Mouse (Mus musculus) embryonic facial prominence, embryonic 12.5 days (tissue): ENCODE measurements around the gene Cmtr1. TPM values are rescaled to one million over a fixed set of nuclear protein-coding genes. Genes with fewer than 3 reads are reported as not detected.

Experiments
- ATAC-seq: fragments of 200-750 bp; cut with Nextera tagmentation; 2 replicates; pipeline ENCODE4 v1.8.0; 2017; ENCODE audit not compliant: insufficient number of reproducible peaks, insufficient read depth, low FRiP score, low TSS enrichment
- H3K27ac ChIP-seq: fragments of 300-500 bp; sonication (generic); 2 replicates; pipeline ENCODE4 v1.5.1; 2016; ENCODE audit warnings: mild to moderate bottlenecking
- H3K27me3 ChIP-seq: fragments of 300-500 bp; sonication (generic); 2 replicates; pipeline ENCODE4 v1.6.1; 2016; ENCODE audit warnings: mild to moderate bottlenecking, moderate library complexity
- H3K36me3 ChIP-seq: fragments of 300-500 bp; sonication (generic); 2 replicates; pipeline ENCODE4 v1.6.1; 2016; ENCODE audit warnings: mild to moderate bottlenecking
- H3K4me1 ChIP-seq: fragments of 300-500 bp; sonication (generic); 2 replicates; pipeline ENCODE4 v1.6.1; 2016
- H3K4me2 ChIP-seq: fragments of 300-500 bp; sonication (generic); replicated peaks from 2 replicates; pipeline ENCODE4 v1.6.1; 2016; ENCODE audit warnings: mild to moderate bottlenecking, moderate library complexity
- H3K4me3 ChIP-seq: fragments of 300-500 bp; sonication (generic); 2 replicates; pipeline ENCODE4 v1.5.1; 2016; ENCODE audit warnings: mild to moderate bottlenecking
- H3K9ac ChIP-seq: fragments of 300-500 bp; sonication (generic); 2 replicates; pipeline ENCODE4 v1.6.1; 2016; ENCODE audit warnings: mild to moderate bottlenecking, moderate library complexity
- H3K9me3 ChIP-seq: fragments of 300-500 bp; sonication (generic); 2 replicates; pipeline ENCODE4 v1.6.1; 2016; ENCODE audit warnings: mild to moderate bottlenecking, moderate library complexity
- WGBS: fragments of 180-500 bp; shearing (Covaris S2); methylation state at CpG from one replicate; pipeline ENCODE4 v1.1.7; 2016; 5-methylcytosine and 5-hydroxymethylcytosine counted together
- polyA plus RNA-seq: library from polyadenylated mRNA; unstranded; fragments of >200 nt; fragmentation: Nextera tagmentation; extraction: Ambion mirVana; gene quantifications from 2 replicates; pipeline ENCODE4 v1.2.1, GENCODE M21; 2016

Cmtr1 gene
- polyA plus RNA-seq, 1 experiment from 2014 or later, result 147 TPM

- Histone ChIP-seq H3K27ac (no peak overlapping the region), H3K9me3 (no peaks in the 10 kb centered on the region), H3K27me3 (no peaks in the 10 kb centered on the region), H3K9ac (no peak overlapping the region), H3K4me2 (no peak overlapping the region), H3K36me3 (no peaks in the 10 kb centered on the region), H3K4me1 (no peaks in the 10 kb centered on the region), H3K4me3 (no peak overlapping the region)
- 78% methylated on average over 6 of the region's 6 CpGs for WGBS
- no peak for ATAC-seq
Observed at GRCm38 (mm10) chr17:29724610-29725009, 64.2 kb downstream of the Cmtr1 start.

GRCm38 (mm10) chr17:29725027-29725620 lies 64.7 kb downstream of the Cmtr1 start:
- no peaks in the 10 kb centered on the region for H3K27me3 ChIP-seq
- no peak overlapping the region for H3K4me2 ChIP-seq
- no peak overlapping the region for H3K4me3 ChIP-seq
- no peak for ATAC-seq
- no peak overlapping the region for H3K27ac ChIP-seq
- WGBS, result 74% methylated on average over 6 of the region's 6 CpGs
- peaks cover under 1% of the 10 kb centered on the region; the same call in 1 of the 2 replicates for H3K4me1 ChIP-seq
- H3K36me3 ChIP-seq, result no peaks in the 10 kb centered on the region
- H3K9ac ChIP-seq, result no peak overlapping the region
- no peaks in the 10 kb centered on the region for H3K9me3 ChIP-seq

GRCm38 (mm10) chr17:29728082-29728481 lies 67.7 kb downstream of the Cmtr1 start:
- Histone ChIP-seq H3K36me3 (no peaks in the 10 kb centered on the region), H3K4me1 (peaks cover 8% of the 10 kb centered on the region), H3K4me2 (no peak overlapping the region), H3K9me3 (no peaks in the 10 kb centered on the region), H3K4me3 (no peak overlapping the region), H3K27ac (no peak overlapping the region), H3K9ac (no peak overlapping the region), H3K27me3 (no peaks in the 10 kb centered on the region)
- no peak for ATAC-seq
- WGBS, result 53% methylated on average over 8 of the region's 8 CpGs

GRCm38 (mm10) chr17:29730510-29731265 lies 70.3 kb downstream of the Cmtr1 start:
- no peaks in the 10 kb centered on the region for H3K36me3 ChIP-seq
- H3K9me3 ChIP-seq, result no peaks in the 10 kb centered on the region
- H3K4me1 ChIP-seq, result peaks cover 8% of the 10 kb centered on the region
- no peak for ATAC-seq
- no peaks in the 10 kb centered on the region for H3K27me3 ChIP-seq
- H3K9ac ChIP-seq, result no peak overlapping the region
- WGBS, result 48% methylated on average over 13 of the region's 13 CpGs
- 0 out of 2 replicates have a peak overlapping the region, but pooled peaks have one; percentile 17 for H3K27ac ChIP-seq
- H3K4me3 ChIP-seq, result no peak overlapping the region
- no peak overlapping the region for H3K4me2 ChIP-seq

GRCm38 (mm10) chr17:29731266-29731952 lies 71.0 kb downstream of the Cmtr1 start:
- Histone ChIP-seq H3K4me1 (peaks cover 15% of the 10 kb centered on the region), H3K36me3 (no peaks in the 10 kb centered on the region), H3K27ac (no peak overlapping the region), H3K4me3 (no peak overlapping the region), H3K4me2 (no peak overlapping the region), H3K9me3 (no peaks in the 10 kb centered on the region), H3K9ac (no peak overlapping the region), H3K27me3 (no peaks in the 10 kb centered on the region)
- 47% methylated on average over 12 of the region's 12 CpGs for WGBS
- ATAC-seq, result no peak

- no peak overlapping the region for H3K27ac ChIP-seq
- no peak for ATAC-seq
- WGBS, result 60% methylated on average over 6 of the region's 6 CpGs
- no peak overlapping the region for H3K9ac ChIP-seq
- H3K4me3 ChIP-seq, result no peak overlapping the region
- peaks cover 19% of the 10 kb centered on the region for H3K4me1 ChIP-seq
- H3K4me2 ChIP-seq, result no peak overlapping the region
- H3K36me3 ChIP-seq, result no peaks in the 10 kb centered on the region
- H3K9me3 ChIP-seq, result no peaks in the 10 kb centered on the region
- no peaks in the 10 kb centered on the region for H3K27me3 ChIP-seq
Observed at GRCm38 (mm10) chr17:29731953-29732325, 71.5 kb downstream of the Cmtr1 start.

GRCm38 (mm10) chr17:29732522-29732921 lies 72.1 kb downstream of the Cmtr1 start:
- Histone ChIP-seq H3K36me3 (no peaks in the 10 kb centered on the region), H3K4me2 (no peak overlapping the region), H3K9ac (no peak overlapping the region), H3K9me3 (no peaks in the 10 kb centered on the region), H3K27ac (no peak overlapping the region), H3K4me1 (peaks cover 19% of the 10 kb centered on the region), H3K4me3 (no peak overlapping the region), H3K27me3 (no peaks in the 10 kb centered on the region)
- ATAC-seq, result no peak
- WGBS, result 75% methylated on average over 2 of the region's 2 CpGs

- no peaks in the 10 kb centered on the region for H3K9me3 ChIP-seq
- H3K27ac ChIP-seq, result no peak overlapping the region
- H3K36me3 ChIP-seq, result no peaks in the 10 kb centered on the region
- no peak overlapping the region for H3K4me3 ChIP-seq
- H3K4me2 ChIP-seq, result no peak overlapping the region
- no peak for ATAC-seq
- peaks cover 20% of the 10 kb centered on the region; the same call in 1 of the 2 replicates for H3K4me1 ChIP-seq
- 0 out of 2 replicates have a peak overlapping the region, but pooled peaks have one; percentile 2 for H3K9ac ChIP-seq
- no peaks in the 10 kb centered on the region for H3K27me3 ChIP-seq
- WGBS, result 34% methylated on average over 15 of the region's 15 CpGs
Observed at GRCm38 (mm10) chr17:29736448-29737014, 76.1 kb downstream of the Cmtr1 start.

GRCm38 (mm10) chr17:29737849-29738804 lies 77.7 kb downstream of the Cmtr1 start:
- H3K27me3 ChIP-seq, result no peaks in the 10 kb centered on the region
- no peak overlapping the region for H3K4me3 ChIP-seq
- H3K9me3 ChIP-seq, result no peaks in the 10 kb centered on the region
- H3K4me1 ChIP-seq, result peaks cover 20% of the 10 kb centered on the region; the same call in 1 of the 2 replicates
- WGBS, result 59% methylated on average over 22 of the region's 22 CpGs
- H3K4me2 ChIP-seq, result no peak overlapping the region
- no peaks in the 10 kb centered on the region for H3K36me3 ChIP-seq
- no peak overlapping the region for H3K9ac ChIP-seq
- no peak overlapping the region for H3K27ac ChIP-seq
- ATAC-seq, result no peak

- Histone ChIP-seq H3K4me2 (no peak overlapping the region), H3K27ac (no peak overlapping the region)
Observed at GRCm38 (mm10) chr17:29747466-29747865, 87.1 kb downstream of the Cmtr1 start.

GRCm38 (mm10) chr17:29754510-29754909 lies 94.1 kb downstream of the Cmtr1 start:
- peaks cover 12% of the 10 kb centered on the region; the same call in 1 of the 2 replicates for H3K4me1 ChIP-seq
- no peak for ATAC-seq
- no peak overlapping the region for H3K4me3 ChIP-seq
- WGBS, result 48% methylated on average over 4 of the region's 4 CpGs
- H3K9ac ChIP-seq, result no peak overlapping the region
- H3K4me2 ChIP-seq, result no peak overlapping the region
- 0 out of 2 replicates have a peak, but pooled peaks cover 5% of the 10 kb centered on the region for H3K27me3 ChIP-seq
- no peaks in the 10 kb centered on the region for H3K9me3 ChIP-seq
- no peaks in the 10 kb centered on the region for H3K36me3 ChIP-seq
- no peak overlapping the region for H3K27ac ChIP-seq

More at GRCm38 (mm10) chr17:29747466-29747865, 87.1 kb downstream of the Cmtr1 start:
- Histone ChIP-seq H3K9me3 (no peaks in the 10 kb centered on the region), H3K4me1 (peaks cover 20% of the 10 kb centered on the region), H3K9ac (no peak overlapping the region), H3K36me3 (no peaks in the 10 kb centered on the region), H3K27me3 (peaks cover 12% of the 10 kb centered on the region; the same call in 1 of the 2 replicates), H3K4me3 (no peak overlapping the region)
- 57% methylated on average over 6 of the region's 6 CpGs for WGBS
- no peak for ATAC-seq
